Mouse (Mus musculus): ENCODE measurements at regions not wholly inside any gene's neighbourhood (a gene's known extent, or its start where the extent isn't known, plus 50 kb on each side); places are given as distances from the start of the nearest gene placed in this dataset.

- TF ChIP-seq POLR2A (IDR thresholded peaks at IDR 0.05; ENCODE audit: borderline replicate concordance, insufficient read depth, low read length) (no peak), CTCF (IDR thresholded peaks at IDR 0.05; ENCODE audit: borderline replicate concordance, insufficient read depth, low read depth, low read length) (no peak)
Measured at GRCm38 (mm10) chr17:4333091-4333490, 637.0 kb upstream of the Nox3 start.

All from cerebellum, adult 2 months (tissue).